Mouse (Mus musculus) limb, embryonic 14.5 days (tissue): Measurements from ENCODE around the gene Plekhm3. TPM values are rescaled to one million over a fixed set of nuclear protein-coding genes. Genes with fewer than 3 reads are reported as not detected.

Experiments used
- ATAC-seq: fragments of 200-750 bp; cut with Nextera tagmentation; 2 replicates; pipeline ENCODE4 v1.8.0; 2017; ENCODE audit warnings: low read depth, moderate number of reproducible peaks, moderate TSS enrichment; ENCODE audit not compliant: low FRiP score
- DNase-seq: peaks from one replicate; pipeline ENCODE4 v3.0.0-alpha.2; 2015; ENCODE audit warnings: low spot score
- H3K27ac ChIP-seq: fragments of 300-500 bp; sonication (generic); replicated peaks from 2 replicates; pipeline ENCODE4 v1.5.1; 2014; ENCODE audit warnings: low read depth, mild to moderate bottlenecking, low read length, moderate library complexity, mixed read lengths
- H3K27me3 ChIP-seq: fragments of 300-500 bp; sonication (generic); 2 replicates; pipeline ENCODE4 v1.6.1; 2014; ENCODE audit warnings: low read length, mixed read lengths; ENCODE audit not compliant: control insufficient read depth, insufficient read depth
- H3K36me3 ChIP-seq: fragments of 300-500 bp; sonication (generic); 2 replicates; pipeline ENCODE4 v1.6.1; 2014; ENCODE audit warnings: mild to moderate bottlenecking, low read length, moderate library complexity, mixed read lengths; ENCODE audit not compliant: control insufficient read depth, insufficient read depth
- H3K4me1 ChIP-seq: fragments of 300-500 bp; sonication (generic); 2 replicates; pipeline ENCODE4 v1.6.1; 2014; ENCODE audit warnings: antibody characterized with exemption, low read length, mixed read lengths; ENCODE audit not compliant: control insufficient read depth, insufficient read depth
- H3K4me2 ChIP-seq: fragments of 300-500 bp; sonication (generic); replicated peaks from 2 replicates; pipeline ENCODE4 v1.6.1; 2014; ENCODE audit warnings: low read depth, mild to moderate bottlenecking, low read length, moderate library complexity; ENCODE audit not compliant: severe bottlenecking
- H3K4me3 ChIP-seq: fragments of 300-500 bp; sonication (generic); replicated peaks from 2 replicates; pipeline ENCODE4 v1.5.1; 2014; ENCODE audit warnings: low read length
- H3K9ac ChIP-seq: fragments of 300-500 bp; sonication (generic); 2 replicates; pipeline ENCODE4 v1.6.1; 2014; ENCODE audit warnings: mild to moderate bottlenecking, low read depth, low read length, moderate library complexity; ENCODE audit not compliant: severe bottlenecking
- H3K9me3 ChIP-seq: fragments of 300-500 bp; sonication (generic); 2 replicates; pipeline ENCODE4 v1.6.1; 2016; ENCODE audit warnings: low read length; ENCODE audit not compliant: control insufficient read depth
- POLR2A ChIP-seq: fragments of 200-500 bp; IDR thresholded peaks from 2 replicates; pipeline ENCODE4 v1.8.0; 2012; ENCODE audit warnings: inconsistent platforms, mild to moderate bottlenecking, moderate library complexity, borderline replicate concordance; ENCODE audit not compliant: insufficient read depth, insufficient read length; ENCODE audit errors: extremely low read depth
- WGBS: fragments of 180-500 bp; shearing (Covaris S2); extraction: QIAGEN DNeasy Blood & Tissue Kit; methylation state at CpG from one replicate; pipeline ENCODE4 v1.1.7; 2014; 5-methylcytosine and 5-hydroxymethylcytosine counted together
- polyA plus RNA-seq, 2 experiments: library from polyadenylated mRNA; depleted of rRNA in 1 of 2; stranded (reverse) in 1 of 2; unstranded in 1 of 2; fragments of >200 nt; fragmentation: Nextera tagmentation in 1 of 2; extraction: Ambion mirVana in 1 of 2; gene quantifications; 2 replicates each; pipeline versions ENCODE4 v1.2.1 to v1.2.3; 2012 to 2014

Gene Plekhm3
- polyA plus RNA-seq, 2 experiments: 3.7 to 6.0 TPM

GRCm38 (mm10) chr1:64950271-64950670 lies 6.4 kb downstream of the Plekhm3 start:
- Histone ChIP-seq H3K9me3 (no peaks in the 10 kb centered on the region), H3K4me2 (no peak overlapping the region), H3K9ac (no peak overlapping the region), H3K36me3 (no peaks in the 10 kb centered on the region), H3K4me1 (no peaks in the 10 kb centered on the region), H3K4me3 (no peak overlapping the region), H3K27me3 (no peaks in the 10 kb centered on the region), H3K27ac (no peak overlapping the region)
- TF ChIP-seq POLR2A: no peak
- DNase-seq (no peak), ATAC-seq (no peak)
- 100% methylated on average over 3 of the region's 3 CpGs for WGBS

DNA sequence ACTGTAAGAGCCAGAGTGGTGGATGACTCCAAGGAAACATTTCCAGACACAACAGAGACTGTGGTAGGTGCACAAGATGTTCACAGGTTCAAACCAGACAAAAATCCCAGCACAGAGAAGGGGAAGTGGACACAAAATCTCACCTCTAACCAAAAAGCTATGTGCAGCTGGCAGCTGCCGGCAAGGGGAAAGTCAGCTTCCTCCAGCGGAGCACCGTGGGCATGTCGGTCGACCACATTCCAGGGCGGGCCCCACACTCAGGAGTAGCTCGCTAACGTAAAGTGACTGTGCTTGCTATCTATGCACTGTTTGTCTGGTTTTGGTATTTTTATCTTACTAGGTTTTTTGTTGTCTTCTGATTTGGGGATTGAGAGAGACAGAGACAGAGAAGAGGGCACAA lies 7.2 kb downstream of the Plekhm3 start:
- no peaks in the 10 kb centered on the region for H3K27me3 ChIP-seq
- no peak overlapping the region for H3K4me3 ChIP-seq
- ATAC-seq (no peak), DNase-seq (no peak)
- no peak overlapping the region for H3K4me2 ChIP-seq
- WGBS: 70% methylated on average over 8 of the region's 8 CpGs
- no peak overlapping the region for H3K9ac ChIP-seq
- H3K36me3 ChIP-seq: no peaks in the 10 kb centered on the region
- H3K9me3 ChIP-seq: no peaks in the 10 kb centered on the region
- H3K4me1 ChIP-seq: no peaks in the 10 kb centered on the region
- no peak for TF ChIP-seq POLR2A
- no peak overlapping the region for H3K27ac ChIP-seq

- DNase-seq (no peak), ATAC-seq (no peak)
- Histone ChIP-seq H3K27me3 (no peaks in the 10 kb centered on the region), H3K36me3 (no peaks in the 10 kb centered on the region), H3K9ac (no peak overlapping the region), H3K4me1 (no peaks in the 10 kb centered on the region), H3K4me2 (no peak overlapping the region), H3K27ac (no peak overlapping the region), H3K9me3 (peaks cover 2% of the 10 kb centered on the region; the same call in 1 of the 2 replicates), H3K4me3 (no peak overlapping the region)
- WGBS: 40% methylated on average over 4 of the region's 4 CpGs
- no peak for TF ChIP-seq POLR2A
Observed at GRCm38 (mm10) chr1:64946106-64946505, 10.5 kb downstream of the Plekhm3 start.

DNA sequence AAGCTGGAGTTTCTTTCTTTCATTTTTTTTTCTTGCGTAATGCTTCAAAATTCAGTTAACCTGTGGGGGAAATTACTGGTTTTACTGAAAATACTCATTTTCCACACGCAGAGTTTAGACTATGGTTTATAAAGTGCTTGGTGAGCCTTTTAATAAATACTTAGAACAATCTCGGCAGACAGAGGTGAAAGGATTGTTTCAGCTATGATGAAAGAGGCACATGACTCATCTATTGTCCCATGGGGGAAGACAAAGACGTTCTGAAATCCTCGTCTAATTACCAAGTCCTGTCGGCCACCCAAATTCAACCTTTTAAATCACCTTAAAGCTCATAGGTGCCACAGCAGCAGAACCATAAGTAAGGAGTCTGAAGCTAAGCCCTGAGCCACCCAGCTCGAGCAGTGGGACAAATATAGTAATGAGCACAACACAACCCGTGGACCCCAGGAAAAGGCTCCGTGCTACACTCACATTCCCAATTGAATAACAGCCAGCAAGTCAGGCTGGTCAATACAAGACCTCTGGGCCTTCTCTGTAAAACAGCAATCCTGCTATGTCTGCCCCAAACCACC lies 11.3 kb downstream of the Plekhm3 start:
- TF ChIP-seq POLR2A: no peak
- no peaks in the 10 kb centered on the region for H3K4me1 ChIP-seq
- WGBS: 74% methylated on average over 9 of the region's 9 CpGs

GRCm38 (mm10) chr1:64944746-64945145 lies 11.9 kb downstream of the Plekhm3 start:
- no peak overlapping the region for H3K4me2 ChIP-seq
- ATAC-seq: no peak

More for the DNA sequence above, 11.3 kb downstream of the Plekhm3 start:
- no peak overlapping the region for H3K4me2 ChIP-seq
- DNase-seq: no peak
- no peak overlapping the region for H3K4me3 ChIP-seq
- no peaks in the 10 kb centered on the region for H3K27me3 ChIP-seq
- no peak overlapping the region for H3K9ac ChIP-seq
- H3K9me3 ChIP-seq: peaks cover 2% of the 10 kb centered on the region; the same call in 1 of the 2 replicates
- ATAC-seq: no peak
- no peak overlapping the region for H3K27ac ChIP-seq
- no peaks in the 10 kb centered on the region for H3K36me3 ChIP-seq

More at GRCm38 (mm10) chr1:64944746-64945145, 11.9 kb downstream of the Plekhm3 start:
- Histone ChIP-seq H3K9ac (no peak overlapping the region), H3K9me3 (peaks cover 2% of the 10 kb centered on the region; the same call in 1 of the 2 replicates), H3K4me1 (no peaks in the 10 kb centered on the region), H3K4me3 (no peak overlapping the region), H3K27ac (no peak overlapping the region), H3K27me3 (no peaks in the 10 kb centered on the region), H3K36me3 (no peaks in the 10 kb centered on the region)
- WGBS: 87% methylated on average over 2 of the region's 2 CpGs
- no peak for DNase-seq
- no peak for TF ChIP-seq POLR2A
